Mouse (Mus musculus) CH12.LX (cell line): ENCODE measurements around the gene Il2rb. TPM values are rescaled to one million over a fixed set of nuclear protein-coding genes. Genes with fewer than 3 reads are reported as not detected.

Experiments
- DNase-seq: peaks from one replicate; pipeline ENCODE4 v3.0.0-alpha.2; 2013; ENCODE audit errors: extremely low read depth
- H3K27ac ChIP-seq: 2 replicates; pipeline ENCODE4 v1.5.1; 2012; ENCODE audit warnings: low read depth, mild to moderate bottlenecking, control low read depth, moderate library complexity; ENCODE audit not compliant: insufficient read depth
- H3K27me3 ChIP-seq: replicated peaks from 2 replicates; pipeline ENCODE3; 2012; ENCODE audit warnings: inconsistent platforms
- H3K36me3 ChIP-seq, 2 experiments: replicated peaks in 1 of 2; 2 replicates each; pipeline versions ENCODE3 to v1.6.1; 2012; ENCODE audit warnings: inconsistent platforms in 1 of 2, low read length in 1 of 2, mild to moderate bottlenecking in 1 of 2, mixed read lengths in 1 of 2, moderate library complexity in 1 of 2; ENCODE audit not compliant: control insufficient read depth in 1 of 2, insufficient read depth in 1 of 2
- H3K4me1 ChIP-seq, 2 experiments: 2 replicates each; pipeline ENCODE4 v1.6.1; 2012; ENCODE audit warnings: inconsistent platforms in 1 of 2, moderate library complexity in 1 of 2; ENCODE audit not compliant: insufficient read depth in 2 of 2, control insufficient read depth in 1 of 2
- H3K4me2 ChIP-seq: 2 replicates; pipeline ENCODE4 v1.6.1; 2012; ENCODE audit warnings: low read depth, mild to moderate bottlenecking, control low read depth; ENCODE audit not compliant: poor library complexity, insufficient read depth, severe bottlenecking
- H3K4me3 ChIP-seq, 3 experiments: fragments of 150-350 bp in 1 of 3; sonication (generic) in 1 of 3; replicated peaks in 1 of 3; 2 replicates each; pipeline versions ENCODE3 to v1.5.1; 2011 to 2012; ENCODE audit warnings: low read depth in 2 of 3, low read length in 2 of 3, mild to moderate bottlenecking in 2 of 3, moderate library complexity in 2 of 3, control low read depth in 1 of 3, improper control_type of control experiment in 1 of 3, inconsistent platforms in 1 of 3, mixed read lengths in 1 of 3; ENCODE audit not compliant: poor library complexity in 1 of 3
- H3K79me2 ChIP-seq: replicated peaks from 2 replicates; pipeline ENCODE4 v1.6.1; 2012; ENCODE audit warnings: mild to moderate bottlenecking, moderate library complexity; ENCODE audit not compliant: control insufficient read depth, poor library complexity, insufficient read depth, severe bottlenecking; ENCODE audit errors: extremely low read depth
- H3K9ac ChIP-seq: 2 replicates; pipeline ENCODE4 v1.6.1; 2012; ENCODE audit warnings: low read depth, mild to moderate bottlenecking, control low read depth, moderate library complexity; ENCODE audit not compliant: insufficient read depth
- H3K9me3 ChIP-seq: replicated peaks from 2 replicates; pipeline ENCODE3; 2012; ENCODE audit warnings: low read length, inconsistent platforms, mixed read lengths
- CHD1 ChIP-seq: IDR thresholded peaks from 2 replicates; pipeline ENCODE4 v1.6.1; 2012; ENCODE audit warnings: low read depth, low read length, improper control_type of control experiment, inconsistent platforms
- CTCF ChIP-seq, 2 experiments: IDR thresholded peaks in 1 of 2; conservative IDR thresholded peaks in 1 of 2; 2 replicates each; pipeline ENCODE4 v1.5.1; 2011 to 2012; ENCODE audit warnings: low read depth in 2 of 2, low read length in 2 of 2, improper control_type of control experiment in 1 of 2, inconsistent platforms in 1 of 2, mild to moderate bottlenecking in 1 of 2, moderate library complexity in 1 of 2
- ELF1 ChIP-seq: IDR thresholded peaks from 2 replicates; pipeline ENCODE4 v1.6.1; 2014; ENCODE audit warnings: low read depth, mild to moderate bottlenecking, inconsistent platforms, low read length, improper control_type of control experiment
- ETS1 ChIP-seq: conservative IDR thresholded peaks from 2 replicates; pipeline ENCODE4 v1.6.1; 2012; ENCODE audit warnings: low read depth, mild to moderate bottlenecking, inconsistent platforms, low read length, improper control_type of control experiment, moderate library complexity
- JUN ChIP-seq: IDR thresholded peaks from 2 replicates; pipeline ENCODE4 v1.6.1; 2011; ENCODE audit warnings: low read depth, mild to moderate bottlenecking, low read length, improper control_type of control experiment, moderate library complexity; ENCODE audit not compliant: insufficient read depth
- KAT2A ChIP-seq: IDR thresholded peaks from 2 replicates; pipeline ENCODE4 v1.6.1; 2012; ENCODE audit warnings: low read length, improper control_type of control experiment, inconsistent platforms; ENCODE audit not compliant: insufficient replicate concordance
- MAFK ChIP-seq: IDR thresholded peaks from 2 replicates; pipeline ENCODE4 v1.6.1; 2011; ENCODE audit warnings: low read length, improper control_type of control experiment; ENCODE audit not compliant: insufficient replicate concordance
- MAX ChIP-seq: IDR thresholded peaks from 2 replicates; pipeline ENCODE4 v1.6.1; 2011; ENCODE audit warnings: low read length, improper control_type of control experiment
- MAZ ChIP-seq: IDR thresholded peaks from 2 replicates; pipeline ENCODE4 v1.6.1; 2012; ENCODE audit warnings: low read depth, mild to moderate bottlenecking, inconsistent platforms, low read length, improper control_type of control experiment, moderate library complexity
- MEF2A ChIP-seq: IDR thresholded peaks from 2 replicates; pipeline ENCODE4 v1.6.1; 2014; ENCODE audit warnings: low read depth, mild to moderate bottlenecking, inconsistent platforms, low read length, improper control_type of control experiment, borderline replicate concordance
- PAX5 ChIP-seq: IDR thresholded peaks from 2 replicates; pipeline ENCODE4 v1.6.1; 2012; ENCODE audit warnings: low read length, inconsistent platforms, mixed read lengths
- TBP ChIP-seq: conservative IDR thresholded peaks from 2 replicates; pipeline ENCODE4 v1.6.1; 2011; ENCODE audit warnings: low read depth, low read length, improper control_type of control experiment
- TCF12 ChIP-seq: IDR thresholded peaks from 2 replicates; pipeline ENCODE4 v1.6.1; 2014; ENCODE audit warnings: low read depth, mild to moderate bottlenecking, inconsistent platforms, low read length, improper control_type of control experiment
- UBTF ChIP-seq: IDR thresholded peaks from 2 replicates; pipeline ENCODE4 v1.6.1; 2012; ENCODE audit warnings: low read depth, mild to moderate bottlenecking, inconsistent platforms, low read length, improper control_type of control experiment, moderate library complexity
- USF1 ChIP-seq: IDR thresholded peaks from 2 replicates; pipeline ENCODE4 v1.6.1; 2014; ENCODE audit warnings: low read depth, mild to moderate bottlenecking, inconsistent platforms, low read length, improper control_type of control experiment
- USF2 ChIP-seq: conservative IDR thresholded peaks from 2 replicates; pipeline ENCODE4 v1.6.1; 2011; ENCODE audit warnings: low read depth, low read length, improper control_type of control experiment
- ZKSCAN1 ChIP-seq: IDR thresholded peaks from 2 replicates; pipeline ENCODE4 v1.6.1; 2012; ENCODE audit warnings: low read depth, inconsistent platforms, low read length, improper control_type of control experiment, borderline replicate concordance
- dilution Hi-C: fragments of 300-500 bp; cut with MboI; formaldehyde crosslinking; loops from 2 replicates; pipeline ENCODE4 v1.14.3; 2020; ENCODE audit warnings: low sequenced_read_pairs; ENCODE audit not compliant: extremely low pct_unique_long_range_greater_than_20kb, extremely low pct_ligation_motif_present
- in situ Hi-C: fragments of 300-500 bp; cut with MboI; formaldehyde crosslinking; loops from 3 replicates; pipeline ENCODE4 v1.14.3; 2019; ENCODE audit warnings: low sequenced_read_pairs, low pct_ligation_motif_present, low pct_unique_long_range_greater_than_20kb, mixed read lengths
- polyA plus RNA-seq: library from polyadenylated mRNA; unstranded; fragments of >175 nt; gene quantifications from 2 replicates; pipeline ENCODE4 v1.2.1, GENCODE M21; 2012; ENCODE audit warnings: low read depth; ENCODE audit not compliant: insufficient read length
- total RNA-seq, 2 experiments: library from RNA; depleted of rRNA; stranded (reverse); fragments of 300-350 nt in 1 of 2; fragments of >200 nt in 1 of 2; gene quantifications; 2 replicates each; pipeline ENCODE4 v1.2.3; 2012 to 2014

Gene Il2rb
- total and polyA plus RNA-seq, 3 experiments, result 31.2 to 60.0 (median 32.1) TPM

- Histone ChIP-seq H3K36me3 (peaks cover 68 to 84% of the 10 kb centered on the region in 2 experiments), H3K9ac (no peak overlapping the region), H3K27ac (no peak overlapping the region), H3K27me3 (no peaks in the 10 kb centered on the region), H3K4me1 (peaks cover 11 to 25% of the 10 kb centered on the region in 2 experiments), H3K9me3 (peaks cover 7% of the 10 kb centered on the region)
- dilution Hi-C loops, result no loop called here
- no peak for DNase-seq
- TF ChIP-seq JUN, result no peak
- TF ChIP-seq ETS1, result no peak
- TF ChIP-seq MAZ, result no peak
- no peak for TF ChIP-seq USF1
- TF ChIP-seq CTCF (conservative IDR thresholded peaks at IDR 0.05 in 1 of 2, IDR thresholded peaks at IDR 0.05 in 1 of 2; ENCODE audit: low read depth in 2 of 2, low read length in 2 of 2), result no peak
- no peak for TF ChIP-seq TBP
- TF ChIP-seq MAFK, result no peak
- TF ChIP-seq ELF1, result no peak
- TF ChIP-seq ZKSCAN1, result no peak
- no peak for TF ChIP-seq MAX
- TF ChIP-seq PAX5, result no peak
- no peak for TF ChIP-seq KAT2A
- TF ChIP-seq, all 38 proteins: peak for 0
- no peak overlapping the region for H3K4me2 ChIP-seq
- H3K79me2 ChIP-seq, result no peaks in the 10 kb centered on the region
- no peak overlapping the region for H3K4me3 ChIP-seq
- in situ Hi-C loops, result no loop called here
Measured at GRCm38 (mm10) chr15:78489248-78489647, 5.8 kb downstream of the Il2rb start.

GRCm38 (mm10) chr15:78487066-78487465 is 8.0 kb downstream of the Il2rb start:
- H3K4me2 ChIP-seq, result no peak overlapping the region
- H3K4me3 ChIP-seq, result no peak overlapping the region
- H3K9ac ChIP-seq, result no peak overlapping the region
- peaks cover 0 to 4% of the 10 kb centered on the region in 2 experiments; a peak in 1 of 4 replicates for H3K4me1 ChIP-seq
- H3K27me3 ChIP-seq, result no peaks in the 10 kb centered on the region
- no peak overlapping the region for H3K27ac ChIP-seq
- H3K79me2 ChIP-seq, result no peaks in the 10 kb centered on the region
- peaks cover 7% of the 10 kb centered on the region for H3K9me3 ChIP-seq
- no peak for DNase-seq
- dilution Hi-C loops (no loop called here), in situ Hi-C loops (no loop called here)
- peaks cover 88 to 97% of the 10 kb centered on the region in 2 experiments for H3K36me3 ChIP-seq
- TF ChIP-seq UBTF (no peak), JUN (no peak)

GRCm38 (mm10) chr15:78486564-78486963 is 8.5 kb downstream of the Il2rb start:
- Histone ChIP-seq H3K9ac (no peak overlapping the region), H3K79me2 (no peaks in the 10 kb centered on the region), H3K27me3 (no peaks in the 10 kb centered on the region), H3K36me3 (peaks cover 88 to 97% of the 10 kb centered on the region in 2 experiments), H3K4me2 (no peak overlapping the region), H3K27ac (no peak overlapping the region), H3K4me1 (peaks cover 0 to 2% of the 10 kb centered on the region in 2 experiments; a peak in 2 of 4 replicates), H3K9me3 (peaks cover 7% of the 10 kb centered on the region), H3K4me3 (no peak overlapping the region)
- dilution Hi-C loops, result no loop called here
- DNase-seq, result no peak
- TF ChIP-seq TCF12 (peak; percentile 68), JUN (no peak), MEF2A (no peak), USF2 (no peak), UBTF (no peak), CHD1 (no peak), KAT2A (no peak), ELF1 (no peak)
- in situ Hi-C loops, result no loop called here
